Mouse (Mus musculus) ES-E14 (cell line): ENCODE data around the gene Cadps. TPM values are rescaled to one million over a fixed set of nuclear protein-coding genes. Genes with fewer than 3 reads are reported as not detected.

ENCODE experiments used
- DNase-seq: peaks from one replicate; pipeline ENCODE4 v3.0.0-alpha.2; 2013; ENCODE audit warnings: low read depth, low spot score
- H3K27ac ChIP-seq: 2 replicates; pipeline ENCODE4 v1.5.1; 2012; ENCODE audit warnings: low read depth, mild to moderate bottlenecking, low read length, moderate library complexity, mixed read lengths; ENCODE audit not compliant: poor library complexity, insufficient read depth, severe bottlenecking
- H3K36me3 ChIP-seq: 2 replicates; pipeline ENCODE4 v1.6.1; 2012; ENCODE audit warnings: mild to moderate bottlenecking, low read length, moderate library complexity, mixed read lengths; ENCODE audit not compliant: control insufficient read depth, poor library complexity, insufficient read depth, severe bottlenecking
- H3K4me1 ChIP-seq, 2 experiments: fragments of 150-350 bp in 1 of 2; sonication (generic) in 1 of 2; 2 replicates each; pipeline ENCODE4 v1.6.1; 2012; ENCODE audit warnings: low read length in 2 of 2, mild to moderate bottlenecking in 1 of 2, mixed read lengths in 1 of 2; ENCODE audit not compliant: control insufficient read depth in 2 of 2, insufficient read depth in 2 of 2, poor library complexity in 1 of 2
- H3K4me3 ChIP-seq, 2 experiments: fragments of 150-350 bp in 1 of 2; sonication (generic) in 1 of 2; 2 replicates each; pipeline ENCODE4 v1.5.1; 2012; ENCODE audit warnings: low read length in 2 of 2, low read depth in 1 of 2, mild to moderate bottlenecking in 1 of 2, mixed read lengths in 1 of 2; ENCODE audit not compliant: insufficient read depth in 1 of 2, poor library complexity in 1 of 2, severe bottlenecking in 1 of 2
- H3K9ac ChIP-seq: 2 replicates; pipeline ENCODE4 v1.6.1; 2012; ENCODE audit warnings: low read depth, mild to moderate bottlenecking, low read length, mixed read lengths; ENCODE audit not compliant: poor library complexity, insufficient read depth, severe bottlenecking
- H3K9me3 ChIP-seq: fragments of 150-350 bp; sonication (generic); 2 replicates; pipeline ENCODE4 v1.6.1; 2012; ENCODE audit warnings: low read depth, mild to moderate bottlenecking, low read length; ENCODE audit not compliant: control insufficient read depth, insufficient read depth
- CHD2 ChIP-seq: IDR thresholded peaks from 2 replicates; pipeline ENCODE4 v1.6.1; 2014; ENCODE audit warnings: mild to moderate bottlenecking, low read depth, low read length, inconsistent platforms
- HCFC1 ChIP-seq: IDR thresholded peaks from 2 replicates; pipeline ENCODE4 v1.6.1; 2012; ENCODE audit warnings: low read length, inconsistent platforms, borderline replicate concordance; ENCODE audit not compliant: insufficient read depth
- MAFK ChIP-seq: IDR thresholded peaks from 2 replicates; pipeline ENCODE4 v1.6.1; 2014; ENCODE audit warnings: mild to moderate bottlenecking, low read depth, low read length, inconsistent platforms; ENCODE audit not compliant: insufficient read depth
- ZC3H11A ChIP-seq: IDR thresholded peaks from 2 replicates; pipeline ENCODE4 v1.6.1; 2012; ENCODE audit warnings: low read depth, mild to moderate bottlenecking, inconsistent platforms, low read length, borderline replicate concordance
- ZNF384 ChIP-seq: IDR thresholded peaks from 2 replicates; pipeline ENCODE4 v1.6.1; 2012; ENCODE audit warnings: low read depth, low read length, inconsistent platforms
- in situ Hi-C, 2 experiments: fragments of 600-800 bp; cut with MboI; formaldehyde crosslinking; loops; one replicate each; pipeline ENCODE4 v1.15.1; 2025; ENCODE audit warnings: low sequenced_read_pairs in 2 of 2, inconsistent platforms in 1 of 2; ENCODE audit not compliant: unreplicated experiment in 2 of 2
- total RNA-seq: library from RNA; depleted of rRNA; stranded (reverse); fragments of 300-350 nt; gene quantifications from 2 replicates; pipeline ENCODE4 v1.2.3, GENCODE M21; 2012

Cadps gene
- total RNA-seq, 1 experiment = 0.49 TPM

DNA sequence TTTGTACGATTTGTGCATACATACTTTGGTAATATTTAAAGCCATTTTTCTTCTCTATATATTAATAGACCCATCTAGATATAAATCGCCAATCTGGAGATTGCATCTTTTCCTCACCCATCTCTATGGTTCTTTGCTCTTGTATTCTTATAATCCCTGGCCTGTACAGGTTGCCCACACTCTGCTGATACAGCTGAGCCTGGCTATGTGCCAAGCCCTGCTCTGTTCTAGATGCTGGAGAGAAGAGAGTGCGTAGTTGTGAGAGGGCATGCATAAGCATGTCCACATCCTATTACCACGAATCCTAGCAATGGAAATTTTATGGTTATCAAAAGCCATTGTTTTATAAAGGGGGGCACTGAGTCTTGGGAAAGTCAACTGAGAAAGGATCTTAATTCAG is 360.7 kb downstream of the Cadps start:
- DNase-seq = no peak
- in situ Hi-C loops = no loop called here
- H3K4me1 ChIP-seq = no peaks in the 10 kb centered on the region
- no peak overlapping the region for H3K9ac ChIP-seq
- H3K4me3 ChIP-seq = no peak overlapping the region
- H3K9me3 ChIP-seq = no peaks in the 10 kb centered on the region
- no peaks in the 10 kb centered on the region for H3K36me3 ChIP-seq
- no peak for TF ChIP-seq ZC3H11A
- no peak for TF ChIP-seq MAFK
- no peak for TF ChIP-seq HCFC1
- TF ChIP-seq CHD2 = no peak
- TF ChIP-seq ZNF384 = no peak
- H3K27ac ChIP-seq = no peak overlapping the region

DNA sequence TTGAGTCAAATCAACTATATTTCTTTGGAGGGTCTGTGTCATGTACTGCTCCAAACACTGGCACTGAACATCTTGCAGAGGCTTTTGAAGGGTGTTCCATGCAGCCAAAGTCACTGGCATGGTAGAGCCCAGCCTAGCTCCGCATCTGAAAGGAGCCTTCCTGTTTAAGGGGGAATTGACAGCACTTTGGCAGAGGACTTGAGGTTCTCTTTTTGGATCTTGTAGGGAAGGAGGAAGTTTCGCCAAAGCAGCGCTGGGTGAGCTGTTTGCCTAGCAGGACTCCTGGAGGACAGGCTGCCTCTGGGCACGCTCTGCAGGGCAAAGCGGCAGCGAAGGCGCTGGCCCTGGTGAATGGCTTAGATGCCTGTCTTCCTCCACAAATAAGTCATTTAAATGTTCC is 363.2 kb downstream of the Cadps start:
- TF ChIP-seq HCFC1 (no peak), MAFK (no peak), CHD2 (no peak), ZNF384 (no peak), ZC3H11A (no peak)
- Histone ChIP-seq H3K4me3 (no peak overlapping the region), H3K36me3 (no peaks in the 10 kb centered on the region), H3K27ac (no peak overlapping the region), H3K9me3 (no peaks in the 10 kb centered on the region), H3K9ac (no peak overlapping the region), H3K4me1 (no peaks in the 10 kb centered on the region)
- DNase-seq = no peak
- in situ Hi-C loops = no loop called here

DNA sequence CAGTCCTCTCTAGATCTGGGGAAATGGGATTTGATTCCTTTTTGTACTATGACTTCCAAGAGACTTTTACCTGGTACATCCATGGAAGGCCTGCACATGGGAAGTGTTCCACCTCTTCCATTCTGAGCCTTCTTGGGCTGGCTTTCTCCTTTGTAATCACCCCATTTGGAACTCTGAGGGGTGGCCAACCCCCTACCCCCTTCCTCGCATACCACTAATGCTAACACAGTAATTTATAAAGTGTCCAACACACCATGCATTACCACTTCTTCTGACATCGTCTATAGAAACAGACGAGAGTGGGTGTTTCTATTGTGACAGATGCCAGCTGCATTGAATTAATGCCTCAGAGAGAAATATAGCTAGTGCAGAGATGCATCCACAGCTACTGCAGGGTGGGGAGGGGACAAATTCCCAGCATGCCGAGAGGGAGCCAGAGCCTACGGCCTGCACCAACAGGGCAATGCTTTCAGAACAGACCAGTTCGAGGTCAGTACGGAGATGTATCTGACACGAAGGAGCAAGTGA is 367.8 kb downstream of the Cadps start:
- no peak overlapping the region for H3K9ac ChIP-seq
- H3K36me3 ChIP-seq = no peaks in the 10 kb centered on the region
- TF ChIP-seq HCFC1 (no peak), MAFK (no peak), ZNF384 (no peak), CHD2 (no peak), ZC3H11A (no peak)
- no peak overlapping the region for H3K4me3 ChIP-seq
- no peak overlapping the region for H3K27ac ChIP-seq
- H3K4me1 ChIP-seq = no peaks in the 10 kb centered on the region
- H3K9me3 ChIP-seq = no peaks in the 10 kb centered on the region
- no peak for DNase-seq
- in situ Hi-C loops = no loop called here

DNA sequence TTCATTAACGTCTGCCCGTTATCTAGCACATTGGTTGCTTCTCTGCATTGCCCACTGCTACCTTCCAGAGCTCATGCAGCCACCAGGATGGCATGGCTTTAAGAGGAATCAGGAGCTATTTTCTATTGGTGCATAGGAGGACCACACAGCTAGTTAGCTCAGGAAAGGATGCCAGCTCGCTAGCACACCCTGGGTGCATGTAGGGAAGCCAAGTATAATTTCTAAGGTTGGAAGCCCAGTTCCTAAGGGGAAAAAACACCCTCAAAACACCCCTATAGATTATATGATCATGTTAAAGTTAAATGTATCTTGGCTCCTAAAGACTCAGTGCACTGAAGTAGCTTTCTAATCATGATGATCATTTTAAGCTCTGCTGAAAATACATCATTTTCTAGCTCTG is 372.1 kb downstream of the Cadps start:
- H3K4me3 ChIP-seq = no peak overlapping the region
- H3K9ac ChIP-seq = no peak overlapping the region
- in situ Hi-C loops = no loop called here
- no peak for TF ChIP-seq CHD2
- no peak for TF ChIP-seq ZNF384
- TF ChIP-seq MAFK = no peak
- no peak for TF ChIP-seq HCFC1
- TF ChIP-seq ZC3H11A = no peak
- DNase-seq = no peak
- no peak overlapping the region for H3K27ac ChIP-seq
- H3K36me3 ChIP-seq = no peaks in the 10 kb centered on the region
- no peaks in the 10 kb centered on the region for H3K4me1 ChIP-seq
- no peaks in the 10 kb centered on the region for H3K9me3 ChIP-seq

DNA sequence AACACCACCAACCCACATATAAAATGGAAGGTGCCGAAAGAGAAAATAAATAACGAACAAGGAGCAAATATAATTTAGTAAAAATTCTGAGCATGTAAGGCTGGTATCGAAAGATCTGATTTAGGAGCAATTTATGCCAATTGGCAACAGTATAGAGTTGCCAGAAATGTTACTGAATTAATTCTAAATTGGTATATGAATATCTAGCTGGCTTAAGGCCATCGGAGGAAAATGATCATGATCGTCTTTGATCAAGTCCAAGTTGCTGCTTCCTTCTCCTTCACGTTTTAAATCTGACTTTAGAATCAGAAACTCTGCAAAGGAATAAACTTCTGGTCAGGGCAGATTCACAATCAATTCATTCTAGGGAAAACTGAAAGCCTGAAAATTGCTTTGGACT is 374.0 kb downstream of the Cadps start:
- no peak overlapping the region for H3K4me3 ChIP-seq
- H3K9me3 ChIP-seq = no peaks in the 10 kb centered on the region
- no peak overlapping the region for H3K9ac ChIP-seq
- in situ Hi-C loops = no loop called here
- TF ChIP-seq HCFC1 = no peak
- no peak for TF ChIP-seq ZC3H11A
- TF ChIP-seq MAFK = no peak
- TF ChIP-seq ZNF384 = no peak
- TF ChIP-seq CHD2 = no peak
- no peak overlapping the region for H3K27ac ChIP-seq
- DNase-seq = no peak
- no peaks in the 10 kb centered on the region for H3K36me3 ChIP-seq
- H3K4me1 ChIP-seq = no peaks in the 10 kb centered on the region
